Mouse (Mus musculus): ENCODE results near the gene Map1lc3b. TPM values are rescaled to one million over a fixed set of nuclear protein-coding genes. Genes with fewer than 3 reads are reported as not detected.

Map1lc3b gene
- polyA plus RNA-seq, 1 experiment from 2014 or later = 389 TPM

DNA sequence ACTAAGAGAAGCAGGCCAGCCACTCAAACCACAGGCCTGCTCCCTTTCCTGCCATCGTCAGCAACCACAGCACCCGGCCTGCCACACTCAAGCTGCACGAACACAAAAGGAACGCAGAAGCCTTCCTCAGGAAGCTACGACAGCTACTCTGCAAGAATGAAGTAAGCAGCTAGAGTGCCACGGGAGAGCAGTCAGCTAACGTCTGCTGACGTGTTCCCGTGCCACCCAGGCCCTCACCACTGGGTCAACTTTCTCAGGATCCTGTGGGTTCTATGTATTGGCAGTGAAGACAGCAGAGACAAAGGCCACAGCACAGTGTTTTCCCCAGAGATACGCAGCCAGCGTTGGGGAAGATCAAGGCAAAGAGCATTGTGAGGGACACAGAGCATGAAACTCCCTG is 53.2 kb downstream of the Map1lc3b start:
- no peaks in the 10 kb centered on the region for H3K36me3 ChIP-seq (replicated peaks; ENCODE audit: control insufficient read depth, insufficient read depth)
- no peak overlapping the region for H3K4me3 ChIP-seq (replicated peaks; ENCODE audit: low read length)
- H3K9ac ChIP-seq = peak overlapping the region; percentile 35; the same call in 1 of the 2 replicates
- H3K9me3 ChIP-seq (ENCODE audit: control insufficient read depth, low read length) = no peaks in the 10 kb centered on the region
- no peak for DNase-seq (ENCODE audit: low spot score)
- H3K4me2 ChIP-seq (replicated peaks) = no peak overlapping the region
- H3K4me1 ChIP-seq (replicated peaks; ENCODE audit: control insufficient read depth, insufficient read depth, low read length) = peaks cover 61% of the 10 kb centered on the region
- ATAC-seq (ENCODE audit: low FRiP score) = no peak
- H3K27me3 ChIP-seq (ENCODE audit: control insufficient read depth, insufficient read depth, low read length) = no peaks in the 10 kb centered on the region
- 50% methylated on average over 11 of the region's 11 CpGs for WGBS
- no peak overlapping the region for H3K27ac ChIP-seq

DNA sequence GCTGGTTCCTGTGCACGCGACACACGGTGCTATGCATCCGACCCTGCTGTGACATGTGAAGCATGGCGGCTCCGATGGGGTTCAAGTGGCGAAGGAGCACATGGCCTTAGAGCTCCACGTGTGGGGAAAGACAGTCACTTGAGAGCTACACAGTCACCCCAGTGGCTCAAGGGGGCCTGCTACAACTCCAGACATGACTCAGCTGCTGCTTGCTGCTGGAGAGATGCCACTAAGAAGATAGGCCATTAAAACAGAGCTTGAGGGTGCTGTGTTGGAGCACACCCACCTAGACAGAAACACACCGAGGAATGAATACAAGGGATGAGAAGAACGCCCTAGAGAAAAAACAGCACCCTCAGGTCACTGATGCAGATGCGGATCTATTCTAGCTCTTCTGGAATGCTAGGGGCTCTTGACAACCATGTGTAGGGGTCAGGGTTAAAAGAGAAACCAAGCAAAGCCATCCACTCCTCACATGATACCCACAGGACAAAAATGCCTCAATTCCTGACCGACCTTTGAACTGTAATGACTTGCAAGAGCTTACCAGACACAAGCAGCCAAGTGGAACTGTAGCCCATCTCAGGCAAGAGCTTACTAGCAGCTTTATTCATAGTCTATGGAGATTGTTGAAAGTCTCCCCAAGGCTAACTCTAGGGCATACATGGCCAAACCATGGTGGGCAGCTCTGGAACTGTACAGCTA is 57.5 kb downstream of the Map1lc3b start:
- 75% methylated on average over 12 of the region's 12 CpGs for WGBS

More for the DNA sequence above, 57.5 kb downstream of the Map1lc3b start:
- Histone ChIP-seq H3K9me3 (ENCODE audit: control insufficient read depth, low read length) (no peaks in the 10 kb centered on the region), H3K27me3 (ENCODE audit: control insufficient read depth, insufficient read depth, low read length) (no peaks in the 10 kb centered on the region), H3K36me3 (replicated peaks; ENCODE audit: control insufficient read depth, insufficient read depth) (no peaks in the 10 kb centered on the region), H3K4me2 (replicated peaks) (peak overlapping the region; percentile 100), H3K4me3 (replicated peaks; ENCODE audit: low read length) (peak overlapping the region; percentile 93; the same call in 1 of the 2 replicates), H3K27ac (no peak overlapping the region), H3K9ac (peak overlapping the region; percentile 34; the same call in 1 of the 2 replicates), H3K4me1 (replicated peaks; ENCODE audit: control insufficient read depth, insufficient read depth, low read length) (peaks cover 84% of the 10 kb centered on the region)
- ATAC-seq (ENCODE audit: low FRiP score) (no peak), DNase-seq (ENCODE audit: low spot score) (no peak)

Other genes starting within 250 kb of the Map1lc3b start
- not detected in 2 replicates for gene 1700018B08Rik, start 46.0 kb upstream of the Map1lc3b start, polyA plus RNA-seq (2014; fragmentation: Nextera tagmentation; extraction: Ambion mirVana)
- 36.2 and 38.1 TPM in 2 replicates for gene Fbxo31, start 11.6 kb upstream of the Map1lc3b start, polyA plus RNA-seq (2014; fragmentation: Nextera tagmentation; extraction: Ambion mirVana)
- 33.5 and 35.6 TPM in 2 replicates for gene Zcchc14, start 62.5 kb downstream of the Map1lc3b start, polyA plus RNA-seq (2014; fragmentation: Nextera tagmentation; extraction: Ambion mirVana)
- gene Jph3, start 139.3 kb downstream of the Map1lc3b start, polyA plus RNA-seq (2014; fragmentation: Nextera tagmentation; extraction: Ambion mirVana) = 90.1 and 93.1 TPM in 2 replicates
- 40.6 and 41.3 TPM in 2 replicates for gene Klhdc4, start 239.2 kb downstream of the Map1lc3b start, polyA plus RNA-seq (2014; fragmentation: Nextera tagmentation; extraction: Ambion mirVana)

Data from hindbrain, embryonic 14.5 days (tissue).